Mouse (Mus musculus): ENCODE data around the gene Skap1.

- TF ChIP-seq CTCF (IDR thresholded peaks at IDR 0.05; ENCODE audit: low read depth, low read length) (no peak), EP300 (IDR thresholded peaks at IDR 0.05; ENCODE audit: insufficient read depth, low read depth, low read length) (no peak), POLR2A (IDR thresholded peaks at IDR 0.05; ENCODE audit: insufficient read depth, low read length) (no peak)
These were observed 34.1 kb downstream of the Skap1 start for GRCm38 (mm10) chr11:96498481-96498880.

Data from ES-Bruce4 (cell line).